Comparison of ENCODE assay signal across 8 mouse cellular contexts in the genomic region with DNA sequence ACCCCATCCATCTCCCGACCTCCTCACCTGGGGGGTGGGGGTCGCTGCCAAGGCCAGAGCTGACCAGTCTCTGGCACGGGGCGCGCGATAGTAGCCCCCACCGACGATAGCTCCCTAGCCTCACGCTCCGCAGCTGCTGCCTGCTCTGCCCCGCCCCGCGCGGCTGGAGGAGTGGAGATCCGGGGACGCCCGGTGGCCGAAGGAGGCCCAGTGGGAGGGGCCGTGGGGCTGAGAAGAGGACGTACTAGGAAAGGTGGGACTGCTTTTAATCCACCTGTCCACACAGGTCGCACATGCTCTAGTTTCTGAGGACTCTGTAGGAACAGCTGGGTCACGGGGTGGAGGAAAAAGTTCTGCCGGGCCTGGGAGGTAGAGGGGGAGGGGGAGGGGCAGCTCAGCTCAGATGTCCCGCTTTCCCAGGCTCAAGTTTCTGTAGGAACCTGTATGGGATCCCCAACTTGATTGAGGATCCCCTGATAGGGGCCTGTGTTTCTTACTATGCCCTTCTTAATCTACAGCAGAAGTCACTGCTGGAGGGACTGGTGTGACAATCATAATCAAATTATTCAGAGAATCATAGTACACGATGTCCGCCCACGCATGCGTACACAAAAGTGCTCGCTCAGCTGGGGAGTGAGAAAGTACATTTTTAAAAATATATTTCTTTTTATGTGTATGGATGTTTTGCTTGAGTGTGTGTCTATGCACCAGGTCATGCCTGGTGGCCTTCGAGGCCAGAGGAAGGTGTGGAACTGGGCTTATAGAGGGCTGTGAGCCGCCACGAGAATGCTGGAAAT. TPM values are rescaled to one million over a fixed set of nuclear protein-coding genes. Genes with fewer than 3 reads are reported as not detected.
A peak's percentile ranks its signal among the peaks of the same experiment; 100 is the strongest.
DNase-seq lines count a peak whose midpoint lies in the region; ATAC-seq and TF ChIP-seq lines count a peak whose summit lies in the region.

Slc29a1 (minus strand) TSS at position 161 of the 797 bp plus-strand sequence.

- peaks cover 47% of the 10 kb centered on the region for H3K4me1 ChIP-seq in embryonic facial prominence, embryonic 13.5 days
- peaks cover 59% of the 10 kb centered on the region for H3K4me1 ChIP-seq in heart, embryonic 12.5 days (replicated peaks)
- H3K4me1 ChIP-seq in liver, embryonic 12.5 days: peaks cover 82% of the 10 kb centered on the region
- H3K4me1 ChIP-seq in midbrain, postnatal 0 days (ENCODE audit: insufficient read depth, low read length): peaks cover 4% of the 10 kb centered on the region

- no peak within 1 kb of the TSS for H3ac ChIP-seq in C2C12 (ENCODE audit: control insufficient read depth, insufficient read length, low read depth)

- DNase-seq in adrenal gland, adult (ENCODE audit: inconsistent age in 2 of 2, low spot score in 1 of 2): peak; percentile 83 to 88
- DNase-seq in kidney, adult 9 months: peak; percentile 68
- DNase-seq in midbrain, postnatal 0 days (ENCODE audit: low spot score): no peak
- DNase-seq in right cerebral cortex, postnatal 14 days: no peak

- H3K27ac ChIP-seq in embryonic facial prominence, embryonic 13.5 days: no peak within 1 kb of the TSS
- no peak within 1 kb of the TSS for H3K27ac ChIP-seq in heart, embryonic 12.5 days (ENCODE audit: poor library complexity, severe bottlenecking)
- H3K27ac ChIP-seq in liver, embryonic 12.5 days: peak within 1 kb of the TSS; percentile 45
- H3K27ac ChIP-seq in midbrain, postnatal 0 days (ENCODE audit: low read depth, low read length): no peak within 1 kb of the TSS

- peak within 1 kb of the TSS; percentile 70 for H3K4me2 ChIP-seq in embryonic facial prominence, embryonic 13.5 days
- H3K4me2 ChIP-seq in heart, embryonic 12.5 days: peak within 1 kb of the TSS; percentile 87
- peak within 1 kb of the TSS; percentile 86 for H3K4me2 ChIP-seq in liver, embryonic 12.5 days
- peak within 1 kb of the TSS; percentile 51 for H3K4me2 ChIP-seq in midbrain, postnatal 0 days (ENCODE audit: low read depth, low read length, poor library complexity, severe bottlenecking)

- peaks cover 8% of the 10 kb centered on the region for H3K79me2 ChIP-seq in C2C12 (ENCODE audit: control insufficient read depth, insufficient read depth)

- TF ChIP-seq CTCF in C2C12 (IDR thresholded peaks at IDR 0.05; ENCODE audit: control insufficient read depth, insufficient read depth, insufficient read length): no peak
- no peak for TF ChIP-seq CTCF in midbrain, postnatal 0 days (IDR thresholded peaks at IDR 0.05)

- H3K9ac ChIP-seq in embryonic facial prominence, embryonic 13.5 days: peak within 1 kb of the TSS; percentile 67
- peak within 1 kb of the TSS; percentile 68 for H3K9ac ChIP-seq in heart, embryonic 12.5 days
- H3K9ac ChIP-seq in liver, embryonic 12.5 days: peak within 1 kb of the TSS; percentile 67
- H3K9ac ChIP-seq in midbrain, postnatal 0 days (replicated peaks; ENCODE audit: low read length, poor library complexity, severe bottlenecking): no peak within 1 kb of the TSS

- no peaks in the 10 kb centered on the region for H3K27me3 ChIP-seq in C2C12 (ENCODE audit: control insufficient read depth, insufficient read depth, insufficient read length)
- peaks cover 34% of the 10 kb centered on the region for H3K27me3 ChIP-seq in embryonic facial prominence, embryonic 13.5 days
- H3K27me3 ChIP-seq in heart, embryonic 12.5 days (replicated peaks): peaks cover 3% of the 10 kb centered on the region; the same call in 1 of the 2 replicates
- H3K27me3 ChIP-seq in liver, embryonic 12.5 days (replicated peaks): peaks cover 14% of the 10 kb centered on the region
- peaks cover 16% of the 10 kb centered on the region for H3K27me3 ChIP-seq in midbrain, postnatal 0 days (ENCODE audit: insufficient read depth, low read length)

- WGBS in embryonic facial prominence, embryonic 13.5 days: 11% methylated on average over 32 of the region's 32 CpGs
- 18% methylated on average over 32 of the region's 32 CpGs for WGBS in heart, embryonic 12.5 days
- 20% methylated on average over 32 of the region's 32 CpGs for WGBS in liver, embryonic 12.5 days (ENCODE audit: insufficient replicate concordance)
- WGBS in midbrain, postnatal 0 days: 16% methylated on average over 32 of the region's 32 CpGs

- ATAC-seq in embryonic facial prominence, embryonic 13.5 days (ENCODE audit: insufficient number of reproducible peaks, insufficient read depth, low FRiP score, low TSS enrichment, low read depth): no peak
- peak; percentile 45; the same call in 1 of the 2 replicates for ATAC-seq in heart, embryonic 12.5 days (ENCODE audit: insufficient number of reproducible peaks, low FRiP score)
- peak; percentile 50 for ATAC-seq in liver, embryonic 12.5 days
- no peak for ATAC-seq in midbrain, postnatal 0 days (ENCODE audit: low FRiP score)

- H3K79me3 ChIP-seq in C2C12 (ENCODE audit: low read depth): peaks cover 6% of the 10 kb centered on the region

- H3K9me3 ChIP-seq in embryonic facial prominence, embryonic 13.5 days: no peaks in the 10 kb centered on the region
- H3K9me3 ChIP-seq in heart, embryonic 12.5 days (replicated peaks): no peaks in the 10 kb centered on the region
- H3K9me3 ChIP-seq in liver, embryonic 12.5 days (replicated peaks): no peaks in the 10 kb centered on the region
- H3K9me3 ChIP-seq in midbrain, postnatal 0 days (ENCODE audit: low read length): no peaks in the 10 kb centered on the region

- no peak within 1 kb of the TSS for H3K4me3 ChIP-seq in C2C12 (ENCODE audit: insufficient read depth, poor library complexity, severe bottlenecking)
- H3K4me3 ChIP-seq in embryonic facial prominence, embryonic 13.5 days: peak within 1 kb of the TSS; percentile 35
- H3K4me3 ChIP-seq in heart, embryonic 12.5 days: peak within 1 kb of the TSS; percentile 44
- H3K4me3 ChIP-seq in liver, embryonic 12.5 days: peak within 1 kb of the TSS; percentile 50
- H3K4me3 ChIP-seq in midbrain, postnatal 0 days (ENCODE audit: low read depth, low read length): peak within 1 kb of the TSS; percentile 15; the same call in 1 of the 2 replicates

- H3K36me3 ChIP-seq in C2C12 (ENCODE audit: control insufficient read depth, insufficient read depth): no peaks in the 10 kb centered on the region
- H3K36me3 ChIP-seq in embryonic facial prominence, embryonic 13.5 days: no peaks in the 10 kb centered on the region
- no peaks in the 10 kb centered on the region for H3K36me3 ChIP-seq in heart, embryonic 12.5 days
- no peaks in the 10 kb centered on the region for H3K36me3 ChIP-seq in liver, embryonic 12.5 days
- H3K36me3 ChIP-seq in midbrain, postnatal 0 days (ENCODE audit: insufficient read depth, low read length): no peaks in the 10 kb centered on the region

TF ChIP-seq in C2C12, 6 proteins besides CTCF, POLR2A, EP300 and RAD21:
- TF ChIP-seq MAX (IDR thresholded peaks at IDR 0.05) (no peak), USF1 (IDR thresholded peaks at IDR 0.05; ENCODE audit: low read depth) (no peak), FOSL1 (IDR thresholded peaks at IDR 0.05; ENCODE audit: insufficient read depth, low read length, poor library complexity, severe bottlenecking) (no peak), MYOD1 (IDR thresholded peaks at IDR 0.05; ENCODE audit: control insufficient read depth, insufficient read length, low read depth) (no peak), MYOG (IDR thresholded peaks at IDR 0.05; ENCODE audit: control insufficient read depth, extremely low read depth, insufficient read length) (no peak), CEBPB (IDR thresholded peaks at IDR 0.05; ENCODE audit: low read depth) (no peak)

RNA-seq across cellular contexts. Expression of gene Slc29a1, which starts in this region (rescaled TPM):
- 264 TPM for polyA plus RNA-seq in C2C12 (2012; fragmentation: generic; extraction: Trizol)
- 69.8 and 77.4 TPM in 2 replicates for polyA plus RNA-seq in embryonic facial prominence, embryonic 13.5 days (2015; fragmentation: Nextera tagmentation; extraction: Ambion mirVana)
- 68.3 and 74.1 TPM in 2 replicates for polyA plus RNA-seq in heart, embryonic 12.5 days (2016; fragmentation: Nextera tagmentation; extraction: Ambion mirVana)
- polyA plus RNA-seq in liver, embryonic 12.5 days (2016; fragmentation: Nextera tagmentation; extraction: Ambion mirVana): 260 and 267 TPM in 2 replicates
- total RNA-seq in midbrain, postnatal 0 days (2014; rRNA removed): 45.3 and 82.1 TPM in 2 replicates
- polyA plus RNA-seq in midbrain, postnatal 0 days (2015; fragmentation: Nextera tagmentation; extraction: Ambion mirVana): 38.4 TPM in 2 replicates

Comparison
In these comparisons a context has a peak if more than half of its experiments do, and no peak if none do; other contexts are left out.
1. DNase-seq: peak in adrenal gland, adult (2 of 2) and kidney, adult 9 months (single experiment); none in midbrain, postnatal 0 days (single experiment) and right cerebral cortex, postnatal 14 days (single experiment).
2. ATAC-seq: peak in heart, embryonic 12.5 days (single experiment) and liver, embryonic 12.5 days (single experiment); none in embryonic facial prominence, embryonic 13.5 days (single experiment) and midbrain, postnatal 0 days (single experiment).
3. Peak in every context shown above with its lines, with median percentiles within 50 percentile points of each other: H3K4me2 ChIP-seq.